Mouse (Mus musculus) hindbrain, embryonic 14.5 days (tissue): Measurements from ENCODE around the gene Gm21970. TPM values are rescaled to one million over a fixed set of nuclear protein-coding genes. Genes with fewer than 3 reads are reported as not detected.

ENCODE experiments used
- ATAC-seq: fragments of 200-750 bp; cut with Nextera tagmentation; 2 replicates; pipeline ENCODE4 v1.8.0; 2017; ENCODE audit warnings: moderate number of reproducible peaks, mild to moderate bottlenecking, moderate TSS enrichment, moderate library complexity; ENCODE audit not compliant: low FRiP score
- DNase-seq: peaks from one replicate; pipeline ENCODE4 v3.0.0-alpha.2; 2015; ENCODE audit warnings: low spot score
- H3K27ac ChIP-seq: fragments of 300-500 bp; sonication (generic); 2 replicates; pipeline ENCODE4 v1.5.1; 2014; ENCODE audit warnings: mild to moderate bottlenecking, moderate library complexity
- H3K27me3 ChIP-seq: fragments of 300-500 bp; sonication (generic); 2 replicates; pipeline ENCODE4 v1.6.1; 2014; ENCODE audit warnings: mild to moderate bottlenecking, low read length, mixed read lengths; ENCODE audit not compliant: control insufficient read depth, insufficient read depth
- H3K36me3 ChIP-seq: fragments of 300-500 bp; sonication (generic); replicated peaks from 2 replicates; pipeline ENCODE4 v1.6.1; 2014; ENCODE audit not compliant: control insufficient read depth, insufficient read depth
- H3K4me1 ChIP-seq: fragments of 300-500 bp; sonication (generic); replicated peaks from 2 replicates; pipeline ENCODE4 v1.6.1; 2014; ENCODE audit warnings: antibody characterized with exemption, low read length, mixed read lengths; ENCODE audit not compliant: control insufficient read depth, insufficient read depth
- H3K4me2 ChIP-seq: fragments of 300-500 bp; sonication (generic); replicated peaks from 2 replicates; pipeline ENCODE4 v1.6.1; 2014; ENCODE audit warnings: mild to moderate bottlenecking, moderate library complexity
- H3K4me3 ChIP-seq: fragments of 300-500 bp; sonication (generic); replicated peaks from 2 replicates; pipeline ENCODE4 v1.5.1; 2014; ENCODE audit warnings: mild to moderate bottlenecking, low read length
- H3K9ac ChIP-seq: fragments of 300-500 bp; sonication (generic); 2 replicates; pipeline ENCODE4 v1.6.1; 2014
- H3K9me3 ChIP-seq: fragments of 300-500 bp; sonication (generic); 2 replicates; pipeline ENCODE4 v1.6.1; 2016; ENCODE audit warnings: low read length; ENCODE audit not compliant: control insufficient read depth
- WGBS: fragments of 180-500 bp; shearing (Covaris S2); extraction: QIAGEN DNeasy Blood & Tissue Kit; methylation state at CpG from one replicate; pipeline ENCODE4 v1.1.7; 2014; 5-methylcytosine and 5-hydroxymethylcytosine counted together
- polyA plus RNA-seq: library from polyadenylated mRNA; unstranded; fragments of >200 nt; fragmentation: Nextera tagmentation; extraction: Ambion mirVana; gene quantifications from 2 replicates; pipeline ENCODE4 v1.2.1, GENCODE M21; 2014

The Gm21970 gene
- polyA plus RNA-seq, 1 experiment from 2014 or later = not detected

DNA sequence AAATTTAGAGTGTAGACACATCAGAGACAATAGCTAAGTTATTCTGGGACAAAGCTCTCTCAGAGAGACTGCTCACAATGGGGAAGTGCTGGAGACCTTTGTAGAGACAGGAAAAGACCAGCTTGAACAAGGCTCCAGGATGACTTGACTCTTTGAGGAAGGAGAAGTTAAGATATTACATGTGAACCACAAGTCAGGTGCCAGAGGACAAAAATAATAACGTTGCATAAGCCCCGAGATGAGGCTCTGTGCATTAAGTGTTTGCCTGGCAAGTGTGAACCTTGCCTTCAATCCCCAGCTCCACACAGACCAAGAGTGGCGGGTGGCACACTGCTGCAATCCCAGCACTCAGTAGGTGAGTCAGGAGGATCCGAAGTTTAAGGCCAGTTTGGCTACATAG, 36.9 kb upstream of the Gm21970 start:
- H3K4me1 ChIP-seq = no peaks in the 10 kb centered on the region
- no peaks in the 10 kb centered on the region for H3K36me3 ChIP-seq
- WGBS = 81% methylated on average over 4 of the region's 4 CpGs
- H3K4me3 ChIP-seq = no peak overlapping the region
- H3K4me2 ChIP-seq = no peak overlapping the region
- H3K27me3 ChIP-seq = peaks cover 45% of the 10 kb centered on the region
- no peak for ATAC-seq
- H3K9ac ChIP-seq = no peak overlapping the region
- no peak for DNase-seq
- no peaks in the 10 kb centered on the region for H3K9me3 ChIP-seq
- no peak overlapping the region for H3K27ac ChIP-seq

- H3K36me3 ChIP-seq = no peaks in the 10 kb centered on the region
- H3K27ac ChIP-seq = no peak overlapping the region
- peaks cover 40% of the 10 kb centered on the region for H3K27me3 ChIP-seq
- WGBS = 80% methylated on average over 12 of the region's 12 CpGs
- no peak overlapping the region for H3K4me3 ChIP-seq
- no peaks in the 10 kb centered on the region for H3K9me3 ChIP-seq
- no peak overlapping the region for H3K4me2 ChIP-seq
- DNase-seq (no peak), ATAC-seq (no peak)
- H3K4me1 ChIP-seq = no peaks in the 10 kb centered on the region
- H3K9ac ChIP-seq = no peak overlapping the region
These were observed 36.4 kb upstream of the Gm21970 start for GRCm38 (mm10) chr16:91355160-91355559.

- DNase-seq (no peak), ATAC-seq (no peak)
- 80% methylated on average over 10 of the region's 10 CpGs for WGBS
- Histone ChIP-seq H3K9ac (no peak overlapping the region), H3K27me3 (peaks cover 22% of the 10 kb centered on the region), H3K9me3 (no peaks in the 10 kb centered on the region), H3K4me1 (no peaks in the 10 kb centered on the region), H3K4me2 (no peak overlapping the region), H3K36me3 (no peaks in the 10 kb centered on the region), H3K27ac (no peak overlapping the region), H3K4me3 (no peak overlapping the region)
These were observed 34.6 kb upstream of the Gm21970 start for GRCm38 (mm10) chr16:91356760-91357525.

- Histone ChIP-seq H3K4me3 (no peak overlapping the region), H3K4me2 (no peak overlapping the region), H3K4me1 (no peaks in the 10 kb centered on the region), H3K27ac (no peak overlapping the region), H3K9ac (no peak overlapping the region), H3K27me3 (peaks cover 18% of the 10 kb centered on the region), H3K9me3 (no peaks in the 10 kb centered on the region), H3K36me3 (no peaks in the 10 kb centered on the region)
- DNase-seq (no peak), ATAC-seq (no peak)
- 64% methylated on average over 10 of the region's 10 CpGs for whole genome bisulfite sequencing
These were observed 34.0 kb upstream of the Gm21970 start for GRCm38 (mm10) chr16:91357526-91357900.

DNA sequence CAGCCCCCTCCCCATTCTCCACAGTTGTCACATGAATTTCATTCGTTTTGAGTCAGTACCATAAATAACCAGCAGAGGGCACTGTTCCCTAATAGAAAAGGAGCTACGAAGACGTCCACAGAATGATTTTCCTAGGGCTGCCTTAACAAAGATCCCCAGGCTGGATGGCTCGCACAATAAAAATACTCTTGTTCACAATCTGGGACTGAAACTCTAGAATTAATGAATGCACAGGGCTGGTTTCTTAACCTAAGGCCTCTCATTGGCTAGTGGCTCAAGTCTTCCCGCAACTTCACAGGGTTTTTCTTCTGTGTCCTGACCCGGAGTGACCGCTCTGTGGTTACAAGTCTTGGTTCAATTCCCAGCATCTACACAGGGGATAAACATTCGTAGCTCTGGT, 33.0 kb upstream of the Gm21970 start:
- Histone ChIP-seq H3K4me3 (no peak overlapping the region), H3K4me2 (no peak overlapping the region), H3K27ac (no peak overlapping the region), H3K9ac (no peak overlapping the region), H3K36me3 (no peaks in the 10 kb centered on the region), H3K27me3 (peaks cover 8% of the 10 kb centered on the region), H3K9me3 (no peaks in the 10 kb centered on the region), H3K4me1 (no peaks in the 10 kb centered on the region)
- DNase-seq (peak; percentile 98), ATAC-seq (peak; percentile 27; the same call in 1 of the 2 replicates)
- 39% methylated on average over 8 of the region's 8 CpGs for WGBS

- no peaks in the 10 kb centered on the region for H3K36me3 ChIP-seq
- H3K4me2 ChIP-seq = no peak overlapping the region
- H3K27ac ChIP-seq = no peak overlapping the region
- no peak for DNase-seq
- H3K4me1 ChIP-seq = no peaks in the 10 kb centered on the region
- ATAC-seq = no peak
- no peaks in the 10 kb centered on the region for H3K27me3 ChIP-seq
- H3K4me3 ChIP-seq = no peak overlapping the region
- H3K9me3 ChIP-seq = no peaks in the 10 kb centered on the region
- H3K9ac ChIP-seq = no peak overlapping the region
- 93% methylated on average over 13 of the region's 13 CpGs for WGBS
These were observed 32.0 kb upstream of the Gm21970 start for GRCm38 (mm10) chr16:91359531-91359930.

DNA sequence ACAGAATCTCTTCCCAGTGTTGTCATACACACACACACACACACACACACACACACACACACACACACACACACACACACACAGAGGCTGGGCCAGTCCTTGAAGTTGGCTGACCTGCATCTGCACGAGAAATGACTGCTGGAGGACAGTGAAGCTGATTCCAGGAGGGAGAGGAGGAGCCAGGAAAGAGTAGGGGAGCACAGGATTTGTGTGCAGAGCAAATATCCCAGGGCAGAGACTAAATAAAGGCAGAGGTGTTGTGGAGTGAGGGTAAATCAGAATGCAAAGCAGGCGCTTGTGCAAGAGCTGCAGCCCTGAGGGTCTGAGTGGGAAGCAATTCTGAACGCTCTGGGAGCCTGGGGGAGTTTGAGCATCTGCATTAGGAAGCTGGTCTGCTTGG, 31.4 kb upstream of the Gm21970 start:
- 57% methylated on average over 3 of the region's 3 CpGs for WGBS
- Histone ChIP-seq H3K9me3 (no peaks in the 10 kb centered on the region), H3K4me1 (no peaks in the 10 kb centered on the region), H3K27me3 (no peaks in the 10 kb centered on the region), H3K27ac (no peak overlapping the region), H3K36me3 (no peaks in the 10 kb centered on the region), H3K4me3 (no peak overlapping the region), H3K9ac (no peak overlapping the region), H3K4me2 (no peak overlapping the region)
- DNase-seq (no peak), ATAC-seq (no peak)

GRCm38 (mm10) chr16:91362006-91362405, 29.5 kb upstream of the Gm21970 start:
- H3K9me3 ChIP-seq = no peaks in the 10 kb centered on the region
- no peaks in the 10 kb centered on the region for H3K4me1 ChIP-seq
- no peak overlapping the region for H3K27ac ChIP-seq
- ATAC-seq (no peak), DNase-seq (no peak)
- H3K9ac ChIP-seq = no peak overlapping the region
- no peak overlapping the region for H3K4me2 ChIP-seq
- no peak overlapping the region for H3K4me3 ChIP-seq
- H3K27me3 ChIP-seq = no peaks in the 10 kb centered on the region
- WGBS = 78% methylated on average over 2 of the region's 2 CpGs
- no peaks in the 10 kb centered on the region for H3K36me3 ChIP-seq

DNA sequence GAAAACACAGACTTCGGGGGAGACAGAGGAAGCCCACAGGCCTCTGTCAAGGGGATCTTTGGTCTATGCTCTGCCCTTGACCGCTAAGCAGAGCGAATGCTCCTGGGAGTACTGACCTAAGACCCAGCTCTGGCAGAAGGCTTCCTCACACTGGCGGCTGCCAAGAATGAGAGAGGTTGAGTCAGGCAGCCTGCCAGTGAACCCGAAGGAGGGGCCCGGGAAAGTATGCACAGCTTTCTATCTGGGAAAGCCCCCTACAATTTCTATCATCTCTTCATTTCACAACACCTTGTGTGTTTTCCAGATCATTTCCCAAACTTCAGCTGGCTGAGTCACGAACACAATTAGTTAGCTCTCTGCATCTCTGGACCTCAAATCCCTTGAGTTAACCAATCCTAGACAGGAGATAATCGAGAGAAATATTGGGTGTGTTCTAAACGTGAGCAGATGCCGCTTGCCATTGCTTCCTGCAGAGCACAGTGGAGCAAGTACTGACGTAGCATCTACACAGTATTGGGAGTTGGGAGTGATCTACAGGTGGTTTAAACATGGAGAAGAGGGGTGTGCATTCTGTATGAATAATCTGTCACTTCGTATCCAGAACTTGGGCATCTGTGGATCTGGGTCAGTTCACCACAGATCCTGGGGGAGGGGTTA, 28.8 kb upstream of the Gm21970 start:
- no peaks in the 10 kb centered on the region for H3K4me1 ChIP-seq
- H3K27me3 ChIP-seq = no peaks in the 10 kb centered on the region
- 72% methylated on average over 12 of the region's 12 CpGs for WGBS
- DNase-seq (no peak), ATAC-seq (no peak)
- no peak overlapping the region for H3K4me3 ChIP-seq
- H3K27ac ChIP-seq = no peak overlapping the region
- H3K4me2 ChIP-seq = no peak overlapping the region
- no peaks in the 10 kb centered on the region for H3K9me3 ChIP-seq
- H3K36me3 ChIP-seq = no peaks in the 10 kb centered on the region
- H3K9ac ChIP-seq = no peak overlapping the region
